Mouse (Mus musculus) stomach, postnatal 0 days (tissue): ENCODE data around the gene Hdac7. TPM values are rescaled to one million over a fixed set of nuclear protein-coding genes. Genes with fewer than 3 reads are reported as not detected.
A peak's percentile ranks its signal among the peaks of the same experiment; 100 is the strongest.

Experiments used
- ATAC-seq: fragments of 200-750 bp; cut with Nextera tagmentation; 2 replicates; pipeline ENCODE4 v1.8.0; 2017; ENCODE audit not compliant: low FRiP score, low TSS enrichment
- DNase-seq: peaks from one replicate; pipeline ENCODE4 v3.0.0-alpha.2; 2016; ENCODE audit warnings: low spot score
- H3K27ac ChIP-seq: fragments of 300-500 bp; sonication (generic); replicated peaks from 2 replicates; pipeline ENCODE4 v1.5.1; 2014; ENCODE audit warnings: mild to moderate bottlenecking, control low read depth
- H3K27me3 ChIP-seq: fragments of 300-500 bp; sonication (generic); 2 replicates; pipeline ENCODE4 v1.6.1; 2014; ENCODE audit warnings: low read length; ENCODE audit not compliant: control insufficient read depth, insufficient read depth
- H3K36me3 ChIP-seq: fragments of 300-500 bp; sonication (generic); 2 replicates; pipeline ENCODE4 v1.6.1; 2014; ENCODE audit warnings: low read length, mixed read lengths; ENCODE audit not compliant: control insufficient read depth, insufficient read depth
- H3K4me1 ChIP-seq: fragments of 300-500 bp; sonication (generic); replicated peaks from 2 replicates; pipeline ENCODE4 v1.6.1; 2014; ENCODE audit warnings: antibody characterized with exemption; ENCODE audit not compliant: control insufficient read depth, insufficient read depth
- H3K4me2 ChIP-seq: fragments of 300-500 bp; sonication (generic); replicated peaks from 2 replicates; pipeline ENCODE4 v1.6.1; 2014; ENCODE audit warnings: low read depth, mild to moderate bottlenecking, control low read depth, moderate library complexity
- H3K4me3 ChIP-seq: fragments of 300-500 bp; sonication (generic); 2 replicates; pipeline ENCODE4 v1.5.1; 2014; ENCODE audit warnings: low read depth, low read length, control low read depth
- H3K9ac ChIP-seq: fragments of 300-500 bp; sonication (generic); 2 replicates; pipeline ENCODE4 v1.6.1; 2014; ENCODE audit warnings: mild to moderate bottlenecking, low read length, control low read depth, mixed read lengths
- H3K9me3 ChIP-seq: fragments of 300-500 bp; sonication (generic); 2 replicates; pipeline ENCODE4 v1.6.1; 2016; ENCODE audit warnings: low read length; ENCODE audit not compliant: control insufficient read depth
- CTCF ChIP-seq: IDR thresholded peaks from 2 replicates; pipeline ENCODE4 v1.5.1; 2016; ENCODE audit warnings: antibody characterized with exemption, low read depth, mild to moderate bottlenecking, moderate library complexity
- EP300 ChIP-seq: optimal IDR thresholded peaks from 2 replicates; pipeline ENCODE3; 2016; ENCODE audit warnings: antibody characterized with exemption
- WGBS: fragments of 180-500 bp; shearing (Covaris S2); extraction: QIAGEN DNeasy Blood & Tissue Kit; methylation state at CpG from one replicate; pipeline ENCODE4 v1.1.7; 2014; 5-methylcytosine and 5-hydroxymethylcytosine counted together
- polyA plus RNA-seq: library from polyadenylated mRNA; unstranded; fragments of >200 nt; fragmentation: Nextera tagmentation; extraction: Ambion mirVana; gene quantifications from 2 replicates; pipeline ENCODE4 v1.2.1, GENCODE M21; 2015

The Hdac7 gene
- polyA plus RNA-seq, 1 experiment from 2014 or later, result 8.0 TPM

- Histone ChIP-seq H3K4me1 (peaks cover 4% of the 10 kb centered on the region; the same call in 1 of the 2 replicates), H3K27ac (no peak overlapping the region), H3K4me3 (no peak overlapping the region), H3K9ac (no peak overlapping the region), H3K9me3 (no peaks in the 10 kb centered on the region), H3K36me3 (peaks cover 18% of the 10 kb centered on the region), H3K4me2 (no peak overlapping the region), H3K27me3 (no peaks in the 10 kb centered on the region)
- no peak for TF ChIP-seq CTCF
- TF ChIP-seq EP300, result no peak
- DNase-seq (no peak), ATAC-seq (no peak)
- 81% methylated on average over 14 of the region's 14 CpGs for WGBS
Measured at GRCm38 (mm10) chr15:97809206-97809605, 35.1 kb downstream of the Hdac7 start.

GRCm38 (mm10) chr15:97808532-97808931, 35.8 kb downstream of the Hdac7 start:
- peaks cover 18% of the 10 kb centered on the region for H3K36me3 ChIP-seq
- WGBS, result 91% methylated on average over 14 of the region's 14 CpGs

GRCm38 (mm10) chr15:97807867-97808266, 36.4 kb downstream of the Hdac7 start:
- no peak overlapping the region for H3K27ac ChIP-seq
- no peaks in the 10 kb centered on the region for H3K27me3 ChIP-seq
- no peak overlapping the region for H3K4me2 ChIP-seq
- no peak for ATAC-seq
- TF ChIP-seq EP300, result no peak
- TF ChIP-seq CTCF, result no peak
- no peaks in the 10 kb centered on the region for H3K4me1 ChIP-seq
- H3K9me3 ChIP-seq, result no peaks in the 10 kb centered on the region
- H3K4me3 ChIP-seq, result no peak overlapping the region
- WGBS, result 82% methylated on average over 12 of the region's 12 CpGs
- DNase-seq, result no peak
- no peak overlapping the region for H3K9ac ChIP-seq
- peaks cover 18% of the 10 kb centered on the region for H3K36me3 ChIP-seq

More at GRCm38 (mm10) chr15:97808532-97808931, 35.8 kb downstream of the Hdac7 start:
- Histone ChIP-seq H3K4me3 (no peak overlapping the region), H3K9ac (no peak overlapping the region), H3K27ac (no peak overlapping the region), H3K9me3 (no peaks in the 10 kb centered on the region), H3K4me2 (no peak overlapping the region), H3K27me3 (no peaks in the 10 kb centered on the region), H3K4me1 (peaks cover 3% of the 10 kb centered on the region; the same call in 1 of the 2 replicates)
- TF ChIP-seq CTCF (no peak), EP300 (no peak)
- ATAC-seq, result no peak
- no peak for DNase-seq

- Histone ChIP-seq H3K9me3 (no peaks in the 10 kb centered on the region), H3K4me1 (no peaks in the 10 kb centered on the region), H3K4me2 (no peak overlapping the region), H3K27ac (no peak overlapping the region), H3K27me3 (no peaks in the 10 kb centered on the region), H3K36me3 (peaks cover 19% of the 10 kb centered on the region), H3K9ac (no peak overlapping the region), H3K4me3 (no peak overlapping the region)
- WGBS, result 41% methylated on average over 13 of the region's 13 CpGs
- ATAC-seq (peak; percentile 33; the same call in 1 of the 2 replicates), DNase-seq (no peak)
- no peak for TF ChIP-seq CTCF
- TF ChIP-seq EP300, result no peak
Measured at GRCm38 (mm10) chr15:97802575-97802974, 41.7 kb downstream of the Hdac7 start.

- peaks cover 17% of the 10 kb centered on the region for H3K36me3 ChIP-seq
- DNase-seq (no peak), ATAC-seq (no peak)
- H3K27me3 ChIP-seq, result no peaks in the 10 kb centered on the region
- no peak overlapping the region for H3K27ac ChIP-seq
- no peak overlapping the region for H3K4me3 ChIP-seq
- TF ChIP-seq EP300 (no peak), CTCF (no peak)
- H3K4me1 ChIP-seq, result no peaks in the 10 kb centered on the region
- 83% methylated on average over 7 of the region's 7 CpGs for WGBS
- H3K9me3 ChIP-seq, result no peaks in the 10 kb centered on the region
- no peak overlapping the region for H3K4me2 ChIP-seq
- H3K9ac ChIP-seq, result no peak overlapping the region
Measured at GRCm38 (mm10) chr15:97801811-97802210, 42.5 kb downstream of the Hdac7 start.

GRCm38 (mm10) chr15:97800853-97801252, 43.4 kb downstream of the Hdac7 start:
- Histone ChIP-seq H3K27me3 (no peaks in the 10 kb centered on the region), H3K9me3 (no peaks in the 10 kb centered on the region), H3K4me3 (no peak overlapping the region), H3K4me2 (no peak overlapping the region), H3K9ac (no peak overlapping the region), H3K27ac (no peak overlapping the region), H3K36me3 (peaks cover 17% of the 10 kb centered on the region), H3K4me1 (no peaks in the 10 kb centered on the region)
- DNase-seq (no peak), ATAC-seq (no peak)
- TF ChIP-seq EP300, result no peak
- TF ChIP-seq CTCF, result no peak
- WGBS, result 86% methylated on average over 12 of the region's 13 CpGs
